Mouse (Mus musculus) cerebellum, adult 2 months (tissue): ENCODE measurements at regions not wholly inside any gene's neighbourhood (a gene's known extent, or its start where the extent isn't known, plus 50 kb on each side); places are given as distances from the start of the nearest gene placed in this dataset.

Experiments
- CTCF ChIP-seq: fragments of 200-500 bp; IDR thresholded peaks from 2 replicates; pipeline ENCODE4 v1.5.1; 2011; ENCODE audit warnings: low read depth, mild to moderate bottlenecking, control low read depth, low read length, moderate library complexity, borderline replicate concordance; ENCODE audit not compliant: insufficient read depth
- POLR2A ChIP-seq: fragments of 200-500 bp; IDR thresholded peaks from 2 replicates; pipeline ENCODE4 v1.6.1; 2011; ENCODE audit warnings: low read length, control low read depth, borderline replicate concordance; ENCODE audit not compliant: insufficient read depth

- TF ChIP-seq CTCF (no peak), POLR2A (no peak)
Observed at GRCm38 (mm10) chr4:7314261-7314660, 924.6 kb downstream of the Car8 start.
